Mouse (Mus musculus): ENCODE data around the gene Knstrn. TPM values are rescaled to one million over a fixed set of nuclear protein-coding genes. Genes with fewer than 3 reads are reported as not detected.

Gene Knstrn
- total RNA-seq (2014; rRNA removed): 5.5 and 8.6 TPM in 2 replicates
- polyA plus RNA-seq (2015; fragmentation: Nextera tagmentation; extraction: Ambion mirVana): 16.5 and 21.6 TPM in 2 replicates

- 1% methylated on average over 49 of the region's 49 CpGs for WGBS
- peak; percentile 97 for ATAC-seq
- H3K4me1 ChIP-seq (ENCODE audit: insufficient read depth, low read length): no peaks in the 10 kb centered on the region
- H3K4me2 ChIP-seq (ENCODE audit: low read depth, low read length): peak within 1 kb of the TSS; percentile 97
- no peak for TF ChIP-seq CTCF (IDR thresholded peaks at IDR 0.05; ENCODE audit: low read depth)
- DNase-seq (ENCODE audit: low spot score): peak; percentile 96
- no peaks in the 10 kb centered on the region for H3K36me3 ChIP-seq (ENCODE audit: insufficient read depth, low read length)
- H3K27ac ChIP-seq: no peak within 1 kb of the TSS
- no peaks in the 10 kb centered on the region for H3K9me3 ChIP-seq (ENCODE audit: low read length)
- peak within 1 kb of the TSS; percentile 61 for H3K4me3 ChIP-seq (ENCODE audit: low read length)
- peak within 1 kb of the TSS; percentile 46 for H3K9ac ChIP-seq (replicated peaks; ENCODE audit: low read length)
- H3K27me3 ChIP-seq (ENCODE audit: insufficient read depth, low read length): no peaks in the 10 kb centered on the region
These were observed at the start of gene Knstrn for GRCm38 (mm10) chr2:118813981-118814836. Knstrn (plus strand) TSS chr2:118814003.

GRCm38 (mm10) chr2:118764094-118764831 lies 49.5 kb upstream of the Knstrn start:
- H3K4me3 ChIP-seq (ENCODE audit: low read length): no peak overlapping the region
- no peak overlapping the region; the same call in 1 of the 2 replicates for H3K27ac ChIP-seq
- no peaks in the 10 kb centered on the region for H3K27me3 ChIP-seq (ENCODE audit: insufficient read depth, low read length)
- no peaks in the 10 kb centered on the region for H3K36me3 ChIP-seq (ENCODE audit: insufficient read depth, low read length)
- DNase-seq (ENCODE audit: low spot score): peak; percentile 88
- peak; percentile 83 for TF ChIP-seq CTCF (IDR thresholded peaks at IDR 0.05; ENCODE audit: low read depth)
- ATAC-seq: peak; percentile 12; the same call in 1 of the 2 replicates
- H3K9me3 ChIP-seq (ENCODE audit: low read length): no peaks in the 10 kb centered on the region
- H3K4me1 ChIP-seq (ENCODE audit: insufficient read depth, low read length): peaks cover 23% of the 10 kb centered on the region
- H3K4me2 ChIP-seq (ENCODE audit: low read depth, low read length): peak overlapping the region; percentile 35; the same call in 1 of the 2 replicates
- 25% methylated on average over 11 of the region's 11 CpGs for WGBS
- no peak overlapping the region for H3K9ac ChIP-seq (replicated peaks; ENCODE audit: low read length)

GRCm38 (mm10) chr2:118764875-118765274 lies 48.9 kb upstream of the Knstrn start:
- H3K9me3 ChIP-seq (ENCODE audit: low read length): no peaks in the 10 kb centered on the region
- TF ChIP-seq CTCF (IDR thresholded peaks at IDR 0.05; ENCODE audit: low read depth): no peak
- no peak overlapping the region for H3K4me2 ChIP-seq (ENCODE audit: low read depth, low read length)
- no peaks in the 10 kb centered on the region for H3K36me3 ChIP-seq (ENCODE audit: insufficient read depth, low read length)
- no peak overlapping the region for H3K27ac ChIP-seq
- H3K27me3 ChIP-seq (ENCODE audit: insufficient read depth, low read length): no peaks in the 10 kb centered on the region
- ATAC-seq (no peak), DNase-seq (ENCODE audit: low spot score) (no peak)
- WGBS: 85% methylated on average over 5 of the region's 5 CpGs
- H3K4me1 ChIP-seq (ENCODE audit: insufficient read depth, low read length): peaks cover 23% of the 10 kb centered on the region
- no peak overlapping the region for H3K9ac ChIP-seq (replicated peaks; ENCODE audit: low read length)
- H3K4me3 ChIP-seq (ENCODE audit: low read length): no peak overlapping the region

DNA sequence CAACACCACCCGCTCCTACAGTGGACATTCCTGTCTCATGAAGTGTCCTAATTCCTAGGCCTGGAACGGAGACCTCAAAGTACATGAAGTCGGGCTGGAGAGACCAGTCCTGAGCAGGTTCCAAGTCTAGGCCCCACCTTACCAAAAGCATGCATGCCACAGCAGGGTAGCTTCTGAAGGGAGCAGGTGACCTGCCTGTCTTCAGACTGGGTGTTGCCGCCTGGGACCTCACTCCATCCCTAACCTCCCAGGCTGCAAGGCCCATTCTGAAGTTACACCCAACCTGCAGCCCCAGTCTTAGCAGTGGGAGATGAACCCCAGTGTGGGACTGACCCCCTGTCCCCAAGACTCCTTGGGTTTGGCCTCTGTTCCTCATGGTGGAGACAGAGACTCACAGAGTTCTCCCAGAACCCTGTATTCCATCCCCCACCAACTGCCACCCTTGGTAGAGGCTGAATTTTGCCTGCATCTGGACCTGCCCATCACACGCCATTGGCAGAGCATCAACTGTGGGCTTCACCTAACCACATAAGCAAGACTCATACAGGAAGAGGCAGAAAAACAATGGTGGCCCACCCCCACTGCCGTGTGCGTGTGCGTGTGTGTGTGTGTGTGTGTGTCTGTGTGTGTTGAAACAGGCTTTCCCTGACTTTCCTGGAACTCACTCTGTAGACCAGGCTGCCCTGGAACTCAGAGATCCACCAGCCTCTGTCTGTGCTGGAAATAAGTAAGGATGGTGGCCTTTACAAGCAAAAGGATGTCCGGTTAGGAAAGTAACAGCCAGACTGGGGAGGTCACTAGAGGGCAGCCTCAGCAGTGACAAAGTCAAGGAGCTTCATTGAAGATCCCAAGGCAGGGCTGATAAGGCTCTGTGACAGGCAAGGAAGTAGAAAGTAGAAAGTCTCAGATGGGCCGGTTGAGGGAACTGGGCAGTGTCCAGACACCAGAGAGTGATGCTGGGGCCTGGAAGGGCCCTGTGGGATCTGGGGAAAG lies 47.5 kb upstream of the Knstrn start:
- Histone ChIP-seq H3K4me3 (ENCODE audit: low read length) (no peak overlapping the region), H3K27me3 (ENCODE audit: insufficient read depth, low read length) (no peaks in the 10 kb centered on the region), H3K9ac (replicated peaks; ENCODE audit: low read length) (no peak overlapping the region), H3K36me3 (ENCODE audit: insufficient read depth, low read length) (no peaks in the 10 kb centered on the region), H3K4me2 (ENCODE audit: low read depth, low read length) (no peak overlapping the region), H3K4me1 (ENCODE audit: insufficient read depth, low read length) (peaks cover 17% of the 10 kb centered on the region), H3K9me3 (ENCODE audit: low read length) (no peaks in the 10 kb centered on the region), H3K27ac (no peak overlapping the region)
- DNase-seq (ENCODE audit: low spot score) (no peak), ATAC-seq (no peak)
- WGBS: 74% methylated on average over 10 of the region's 10 CpGs
- 0 out of 2 replicates have a peak, but pooled peaks have one; percentile 9 for TF ChIP-seq CTCF (IDR thresholded peaks at IDR 0.05; ENCODE audit: low read depth)

DNA sequence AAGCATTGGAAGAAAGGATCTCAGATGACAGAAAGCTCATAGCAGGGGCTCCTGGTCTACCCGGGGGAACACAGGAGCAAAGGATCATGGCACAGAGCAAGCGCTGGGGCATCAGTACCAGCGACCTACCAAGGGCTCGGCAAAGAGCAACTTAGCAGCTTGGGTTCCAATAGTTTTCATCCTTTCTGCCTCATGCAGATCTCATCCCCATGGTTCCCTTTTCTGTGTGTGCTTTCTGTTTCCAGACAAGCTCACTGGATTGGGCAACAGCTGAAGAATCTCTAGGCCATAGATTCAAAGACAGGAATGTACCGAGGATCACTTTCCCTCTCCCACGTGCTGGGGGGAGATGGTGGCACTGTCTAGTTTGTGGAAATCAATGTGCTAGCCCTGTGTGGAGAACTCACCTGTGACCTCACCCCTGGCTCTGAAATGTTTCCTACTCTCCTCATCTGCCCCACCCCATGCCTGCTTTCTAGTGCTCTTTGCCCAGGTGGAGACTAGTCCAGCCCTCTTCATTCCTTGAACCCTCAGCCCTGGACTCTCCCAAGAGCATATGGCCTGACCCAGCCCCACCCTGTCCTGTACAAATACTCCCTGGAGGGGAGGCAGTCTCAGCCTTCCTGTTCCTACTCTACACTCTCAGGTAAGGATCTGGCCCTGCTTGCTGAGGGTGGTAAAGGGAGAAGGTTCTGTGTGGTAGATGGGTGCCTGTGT lies 41.5 kb upstream of the Knstrn start, which contains the start of gene Phgr1:
Phgr1 (plus strand) TSS at position 612 of the 717 bp plus-strand sequence.
- no peak for DNase-seq (ENCODE audit: low spot score)
- H3K9me3 ChIP-seq (ENCODE audit: low read length): no peaks in the 10 kb centered on the region
- no peak within 1 kb of the TSS for H3K27ac ChIP-seq
- H3K36me3 ChIP-seq (ENCODE audit: insufficient read depth, low read length): no peaks in the 10 kb centered on the region
- 85% methylated on average over 6 of the region's 6 CpGs for WGBS
- 0 out of 2 replicates have a peak, but pooled peaks cover 6% of the 10 kb centered on the region for H3K4me1 ChIP-seq (ENCODE audit: insufficient read depth, low read length)
- TF ChIP-seq CTCF (IDR thresholded peaks at IDR 0.05; ENCODE audit: low read depth): no peak
- ATAC-seq: no peak
- no peak within 1 kb of the TSS for H3K4me3 ChIP-seq (ENCODE audit: low read length)
- H3K27me3 ChIP-seq (ENCODE audit: insufficient read depth, low read length): no peaks in the 10 kb centered on the region
- H3K9ac ChIP-seq (replicated peaks; ENCODE audit: low read length): no peak within 1 kb of the TSS
- no peak within 1 kb of the TSS for H3K4me2 ChIP-seq (ENCODE audit: low read depth, low read length)
